In the genomic region with DNA sequence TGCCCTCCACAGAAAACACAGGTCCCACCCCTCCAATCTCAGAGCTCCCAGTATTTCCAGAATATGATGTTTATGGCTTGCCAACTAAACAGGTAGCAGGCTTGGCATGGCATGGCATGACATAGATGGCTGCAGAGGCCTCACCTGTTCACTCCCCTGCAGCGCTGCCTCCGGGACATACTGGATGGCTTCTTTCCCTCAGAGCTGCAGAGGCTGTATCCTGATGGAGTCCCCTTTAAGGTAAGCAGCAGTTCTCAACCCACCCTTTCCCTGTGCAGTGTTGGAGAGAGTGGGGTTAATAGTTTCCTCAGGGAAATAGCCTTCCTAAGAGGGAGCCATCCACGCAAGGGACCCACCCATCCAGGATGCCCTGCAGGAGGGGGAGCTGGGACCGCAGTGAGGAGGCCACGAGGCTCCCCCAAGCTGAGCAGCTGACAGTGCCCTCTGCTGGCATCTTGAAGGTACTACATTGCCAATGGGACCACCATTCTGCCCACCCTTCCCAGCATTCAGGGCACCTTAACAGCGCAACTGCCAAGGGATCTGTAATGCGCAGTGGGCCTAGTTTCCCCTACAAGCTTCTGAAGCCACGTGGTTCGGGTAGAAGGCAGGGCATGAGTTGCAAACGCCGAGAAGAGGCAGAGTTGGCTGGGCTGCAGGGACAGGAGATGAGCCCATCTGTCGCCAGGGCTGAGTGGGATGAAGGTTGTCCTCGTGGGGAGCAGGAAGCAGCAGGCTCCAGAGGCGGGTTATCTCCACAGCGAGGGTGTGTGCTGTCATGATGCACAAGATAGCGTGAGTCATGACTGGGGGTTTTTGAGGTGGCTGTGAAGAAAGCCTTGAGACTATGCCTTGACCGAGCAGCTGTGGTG, we compare ENCODE assay signal across 1 mouse cellular context.
TF ChIP-seq lines count a peak whose summit lies in the region.

No protein-coding gene starts in this region.

TF ChIP-seq in MEL, 35 proteins besides CTCF, POLR2A, EP300 and RAD21 (continued from another document):
- TF ChIP-seq TCF12 (IDR thresholded peaks at IDR 0.05; ENCODE audit: low read depth, low read length): peak; percentile 79
- no peak for TF ChIP-seq ZKSCAN1 (IDR thresholded peaks at IDR 0.05; ENCODE audit: low read depth, low read length)
- no peak for TF ChIP-seq E2F4 (IDR thresholded peaks at IDR 0.05; ENCODE audit: borderline replicate concordance, low read depth, low read length)
- no peak; the same call in 1 of the 2 replicates for TF ChIP-seq HCFC1 (IDR thresholded peaks at IDR 0.05; ENCODE audit: low read depth, low read length)
- peak; percentile 90 for TF ChIP-seq SIN3A (IDR thresholded peaks at IDR 0.05; ENCODE audit: low read length)
- no peak for TF ChIP-seq MYB (IDR thresholded peaks at IDR 0.05; ENCODE audit: low read depth, low read length)
- peak; percentile 81 for TF ChIP-seq SMC3 (IDR thresholded peaks at IDR 0.05; ENCODE audit: low read depth, low read length)
TF ChIP-seq in MEL: peak in this region for 19.
